Mouse (Mus musculus): ENCODE results near the gene Bahcc1.
A peak's percentile ranks its signal among the peaks of the same experiment; 100 is the strongest.

Gene Bahcc1

DNA sequence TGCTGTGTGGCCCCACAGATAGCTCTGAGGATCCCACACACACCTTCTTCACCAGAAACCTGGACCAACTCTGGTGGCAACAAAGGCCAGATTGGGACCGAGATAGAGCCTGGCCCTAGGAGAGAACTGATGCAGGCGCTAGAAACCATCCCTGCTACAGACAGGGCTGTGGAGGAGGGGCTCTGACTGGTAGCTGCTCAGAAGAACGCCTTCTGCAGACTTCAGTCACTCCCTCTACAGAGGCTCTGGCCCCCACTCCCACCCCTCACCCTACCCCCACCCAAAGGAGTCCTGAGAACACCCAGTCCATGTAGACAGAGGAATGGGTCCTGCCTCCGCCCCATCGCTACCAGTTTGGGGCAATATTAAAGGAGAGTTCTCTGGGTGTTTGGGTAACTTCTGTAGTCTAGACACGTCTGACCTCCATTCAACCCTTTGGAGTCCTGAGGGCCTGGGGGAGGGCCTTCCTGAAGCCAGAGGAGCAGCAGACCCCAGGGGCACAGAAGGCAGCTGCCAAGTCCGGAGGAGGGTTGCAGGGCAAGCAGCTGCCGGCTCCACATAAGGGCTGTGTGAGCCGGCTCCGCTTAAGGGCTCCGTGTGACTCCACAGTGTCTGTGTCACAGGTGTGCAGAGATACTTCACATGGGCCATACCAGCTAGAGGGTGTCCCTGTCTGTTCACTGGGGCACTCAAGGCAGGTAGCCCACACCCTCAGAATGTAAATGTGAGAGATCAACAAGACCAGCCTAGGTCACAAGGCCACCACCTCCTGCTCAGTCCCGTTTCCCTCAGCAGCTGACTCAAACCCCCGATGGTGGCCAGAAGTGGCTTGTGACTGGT lies 63.8 kb downstream of the Bahcc1 start:
- DNase-seq (ENCODE audit: low spot score in 2 of 2), result no peak

DNA sequence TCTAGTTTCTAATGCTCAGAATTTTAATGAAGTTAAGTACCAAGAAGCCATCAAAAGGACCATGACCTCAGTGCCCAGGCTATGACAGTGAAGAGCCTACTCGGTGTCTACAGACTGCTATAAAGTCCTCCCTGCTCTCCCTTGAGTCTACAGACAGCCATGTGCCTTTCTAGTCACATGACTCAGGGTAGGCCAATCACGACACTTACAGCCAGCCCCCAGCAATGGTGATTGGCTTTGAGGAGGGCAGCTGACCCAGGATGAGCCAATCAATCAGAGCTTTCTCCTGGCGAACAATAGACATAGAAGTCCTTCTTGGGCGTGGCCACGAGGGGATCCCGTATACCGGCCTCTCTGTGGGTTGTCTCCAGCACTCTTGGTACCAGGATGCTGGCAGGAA lies 65.0 kb downstream of the Bahcc1 start:
- no peak for DNase-seq (ENCODE audit: low spot score in 2 of 2)

DNA sequence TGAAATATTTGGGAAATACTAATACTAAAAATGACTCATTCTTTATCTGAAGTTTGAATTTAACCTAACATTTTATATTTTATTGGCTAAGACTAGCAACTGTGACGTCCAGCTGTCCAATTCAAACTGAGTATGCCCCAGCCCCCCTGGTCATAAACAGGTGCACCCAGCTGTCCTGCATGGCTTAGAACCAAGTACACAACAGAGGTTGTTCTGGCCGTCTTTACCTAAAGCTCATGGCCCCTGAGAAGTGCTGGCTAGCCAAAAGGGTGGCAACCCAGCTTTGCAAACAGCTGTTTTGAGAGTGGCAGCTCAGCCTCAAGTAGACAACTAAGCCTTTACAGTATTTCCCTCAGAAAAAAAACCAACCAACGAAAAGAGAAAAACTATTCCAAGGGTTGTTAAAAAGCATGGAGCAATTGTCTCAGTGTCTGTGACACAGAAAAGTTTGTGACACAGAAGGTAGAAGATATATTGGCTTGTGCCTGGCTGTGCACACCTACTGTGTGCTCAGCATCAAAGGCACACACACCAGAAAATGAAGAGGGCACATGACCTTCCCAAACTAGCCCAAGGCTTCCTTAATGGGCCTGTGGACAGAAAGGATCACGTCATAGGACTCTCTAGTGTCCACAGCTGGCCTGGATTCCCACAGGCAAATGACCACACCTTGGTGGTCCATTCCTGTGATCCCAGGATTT lies 65.8 kb downstream of the Bahcc1 start:
- no peak for DNase-seq (ENCODE audit: low spot score in 2 of 2)

DNA sequence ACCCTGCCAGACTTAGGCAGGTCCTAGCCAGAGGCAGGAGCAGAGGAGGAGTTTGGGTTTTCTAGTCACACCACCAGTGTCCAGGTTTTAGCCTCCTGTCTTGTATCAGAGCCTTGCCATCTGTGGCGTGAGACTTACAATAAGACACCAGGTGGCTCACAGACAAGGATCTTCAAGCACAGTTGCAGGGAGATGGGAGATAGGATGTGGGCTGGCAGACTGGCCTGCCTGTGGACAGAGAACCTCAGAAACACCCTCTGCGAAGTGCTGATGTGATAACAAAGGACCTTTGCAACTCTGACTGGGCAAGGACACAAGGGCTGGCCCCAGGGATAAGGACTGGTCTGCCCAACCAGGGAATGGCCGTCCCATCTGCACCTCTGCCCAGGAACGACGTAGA lies 66.7 kb downstream of the Bahcc1 start:
- DNase-seq (ENCODE audit: low spot score in 2 of 2), result no peak

DNA sequence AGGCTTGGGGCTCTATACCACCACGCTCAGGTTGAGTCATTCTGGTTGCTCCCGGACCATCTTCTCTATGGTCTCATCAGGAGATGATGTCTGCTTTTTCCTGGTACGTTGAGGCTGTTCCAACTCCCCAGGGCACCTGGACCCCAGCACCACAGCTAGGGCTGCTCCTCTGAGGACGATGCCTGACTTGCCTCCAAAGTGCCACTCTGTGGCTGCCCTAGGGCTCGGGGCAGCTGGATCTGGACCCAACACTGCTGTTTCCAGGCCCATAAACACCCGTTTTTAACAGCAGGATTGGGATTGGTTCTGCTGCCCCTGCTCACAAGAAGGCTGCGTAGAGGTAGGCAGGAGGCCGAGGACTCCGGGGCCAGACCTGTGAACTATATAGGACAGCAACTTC lies 70.4 kb downstream of the Bahcc1 start:
- no peak for DNase-seq (ENCODE audit: low spot score in 2 of 2)

DNA sequence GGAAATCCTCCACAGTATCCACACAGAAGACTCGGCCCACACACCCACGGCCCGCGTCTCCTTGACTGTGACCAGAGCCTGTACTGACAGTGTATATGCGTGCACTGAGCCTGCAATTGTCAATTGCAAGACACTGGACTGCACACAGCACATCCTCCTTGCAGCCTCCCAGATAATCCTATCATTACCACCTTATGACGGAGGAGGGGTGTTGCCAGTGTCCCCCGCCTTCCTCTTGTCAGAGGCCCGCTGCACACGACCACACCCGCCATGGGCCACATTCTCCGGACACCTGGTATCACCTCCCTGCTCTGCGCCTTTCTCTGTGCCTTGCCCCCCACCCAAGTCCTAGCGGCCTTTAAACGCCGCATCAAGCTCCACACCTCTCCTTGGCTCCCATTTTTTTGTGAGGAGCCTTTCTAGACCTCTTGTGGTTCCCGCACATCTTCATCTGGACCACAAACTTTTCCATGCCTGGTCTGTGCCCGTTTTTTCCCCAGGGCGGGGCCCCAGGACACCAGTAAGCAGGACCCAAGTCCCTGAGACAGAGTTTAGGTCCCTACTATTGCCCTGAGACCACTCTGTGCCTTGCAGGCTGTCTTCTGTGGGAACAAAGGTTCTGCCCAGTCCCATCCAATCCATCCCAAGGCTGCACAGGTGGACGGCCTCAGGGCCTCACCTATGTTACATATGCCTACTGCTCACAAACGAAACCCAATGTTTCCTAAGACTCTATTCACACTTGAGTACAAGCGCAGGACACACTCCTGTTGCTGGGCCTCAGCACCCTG lies 71.0 kb downstream of the Bahcc1 start:
- DNase-seq (ENCODE audit: low spot score in 2 of 2), result no peak

DNA sequence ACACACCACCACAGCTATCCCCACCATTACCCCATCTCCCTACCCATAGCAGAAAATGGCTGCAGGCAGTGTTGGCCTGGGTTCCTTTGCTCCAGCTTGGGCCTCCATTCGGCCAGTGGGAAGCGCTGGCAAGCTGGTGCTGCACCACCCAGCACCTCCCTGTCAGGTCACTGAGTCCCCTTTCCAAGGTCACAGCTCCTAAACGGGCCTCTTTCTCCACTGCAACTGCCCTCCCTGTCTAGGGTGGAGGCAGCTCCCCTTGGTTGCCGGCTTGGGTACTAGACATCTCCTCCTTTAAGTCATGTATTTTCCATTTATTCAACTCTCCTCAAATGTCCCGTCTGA lies 71.6 kb downstream of the Bahcc1 start:
- DNase-seq (ENCODE audit: low spot score in 2 of 2), result no peak

DNA sequence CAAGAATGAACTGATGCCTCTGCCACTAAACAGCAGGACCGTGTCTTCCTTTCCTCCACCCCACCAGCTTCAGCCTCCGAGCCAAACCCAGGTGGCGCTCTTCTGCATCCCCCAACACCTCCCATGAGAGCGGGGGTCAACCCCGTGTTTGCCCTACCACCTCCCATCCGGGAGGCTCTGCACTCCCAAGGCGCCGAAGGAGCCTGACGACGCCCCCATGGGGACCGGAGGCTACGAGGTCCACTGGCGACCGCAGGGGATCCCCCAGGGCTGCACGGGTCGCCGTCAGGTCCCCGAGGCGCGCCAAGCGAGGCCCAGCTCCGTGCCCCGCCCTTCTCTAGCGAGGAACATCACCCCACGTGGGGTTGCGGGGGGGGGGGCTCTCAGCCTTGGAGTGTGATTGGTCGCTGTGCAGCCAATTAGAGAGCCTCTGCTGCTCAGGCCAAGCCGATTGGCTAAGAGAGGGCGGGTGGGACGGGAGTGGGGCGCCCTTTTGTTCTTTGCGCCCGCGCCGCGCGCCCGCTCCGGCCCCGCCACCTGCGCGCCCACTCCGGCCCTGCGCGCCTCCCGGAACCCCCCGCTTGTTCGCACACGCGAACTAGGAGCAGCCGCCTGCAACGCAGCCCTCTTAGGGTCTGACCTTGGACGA lies 72.3 kb downstream of the Bahcc1 start:
- peak; percentile 72 to 77 for DNase-seq (ENCODE audit: low spot score in 2 of 2)

DNA sequence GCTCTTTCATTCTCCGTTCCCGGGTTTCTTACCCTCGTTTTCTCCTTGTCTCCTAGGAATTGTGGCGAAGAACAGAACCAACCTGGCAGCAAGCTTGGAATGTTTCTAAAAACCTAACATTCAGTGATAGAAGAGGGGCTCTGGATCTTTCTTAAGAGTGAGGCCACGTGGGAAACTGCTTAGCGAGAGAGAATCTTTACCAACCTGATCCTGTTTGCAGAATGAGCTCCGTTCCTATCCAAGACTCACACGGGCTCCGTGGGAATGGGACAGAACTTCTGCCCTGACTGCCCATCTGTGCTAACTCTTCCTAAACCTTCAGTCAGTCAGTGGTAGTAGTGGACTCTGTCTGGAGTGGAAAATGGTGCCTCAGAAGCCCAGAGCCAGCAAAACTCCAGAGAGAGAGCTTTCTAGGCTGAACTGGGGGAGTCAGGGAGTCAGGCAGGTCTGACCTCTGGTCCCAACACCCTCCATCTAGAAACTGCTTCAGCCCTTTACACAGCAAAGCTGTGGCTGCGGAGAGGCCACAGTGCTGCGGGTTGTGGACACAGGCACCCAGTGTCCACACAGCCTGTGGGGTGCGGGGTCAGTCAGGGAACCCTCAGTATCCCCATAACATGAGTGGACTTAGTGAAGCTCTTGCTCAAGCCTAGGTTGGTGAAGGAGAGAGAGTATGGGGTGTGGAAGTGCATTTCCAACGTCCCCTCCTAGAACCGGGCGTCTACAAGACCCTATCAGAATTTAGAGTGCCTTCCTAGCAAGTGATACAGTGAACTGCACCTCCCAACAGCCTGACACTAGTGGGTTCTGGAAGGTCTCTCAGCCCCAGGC lies 73.0 kb downstream of the Bahcc1 start:
- DNase-seq (ENCODE audit: low spot score in 2 of 2), result no peak

DNA sequence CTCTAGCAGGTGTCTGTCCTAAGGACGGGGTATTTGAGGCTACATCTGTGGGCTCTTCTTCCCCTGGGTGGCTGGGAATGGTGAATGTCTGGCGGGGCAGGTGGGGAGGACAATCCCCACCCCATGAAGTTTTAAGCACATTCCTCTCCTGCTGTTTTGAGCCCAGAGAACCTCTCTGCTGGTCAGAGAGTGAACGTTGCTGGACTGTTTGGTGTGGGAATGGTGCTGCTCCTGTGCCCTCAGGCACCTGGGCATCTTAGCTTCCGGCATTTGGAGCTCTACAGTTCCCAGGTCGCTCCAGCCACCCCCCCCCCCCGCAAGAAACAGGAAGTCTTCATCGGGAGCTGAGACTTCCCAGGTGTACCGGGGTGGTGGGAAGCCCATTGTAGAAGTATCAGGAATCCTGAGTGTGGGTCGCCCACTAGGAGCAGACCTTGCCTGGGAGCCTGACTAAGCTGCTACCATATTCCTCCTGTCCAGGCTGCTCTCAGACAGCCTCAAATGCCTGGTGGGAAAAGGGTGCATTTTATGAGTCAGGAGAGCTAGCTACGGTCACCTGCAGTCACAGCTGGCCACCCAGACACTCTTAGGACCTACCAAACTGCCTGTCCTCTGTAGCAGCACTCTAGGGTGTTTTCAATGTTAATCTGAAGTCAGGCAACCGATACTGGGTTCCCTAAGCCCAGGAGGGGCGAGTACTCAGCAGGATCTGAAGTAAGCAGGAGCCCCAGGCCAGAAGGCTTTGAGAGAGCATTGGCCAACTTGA lies 73.8 kb downstream of the Bahcc1 start:
- no peak for DNase-seq (ENCODE audit: low spot score in 2 of 2)

DNA sequence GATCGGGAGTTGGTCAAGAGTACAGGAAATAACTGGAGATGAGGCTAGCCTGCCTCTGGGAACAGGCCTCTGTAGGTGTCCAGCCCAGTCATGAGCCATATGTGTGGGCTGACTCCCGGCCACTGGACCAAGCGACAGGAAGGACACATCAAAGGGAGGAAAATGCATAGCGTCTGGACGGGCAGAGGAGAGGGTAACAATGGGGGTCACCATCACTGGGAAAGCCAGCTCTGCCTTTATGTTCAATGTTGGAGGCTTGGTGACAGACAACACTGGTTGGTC lies 74.3 kb downstream of the Bahcc1 start:
- DNase-seq (ENCODE audit: low spot score in 2 of 2), result no peak

DNA sequence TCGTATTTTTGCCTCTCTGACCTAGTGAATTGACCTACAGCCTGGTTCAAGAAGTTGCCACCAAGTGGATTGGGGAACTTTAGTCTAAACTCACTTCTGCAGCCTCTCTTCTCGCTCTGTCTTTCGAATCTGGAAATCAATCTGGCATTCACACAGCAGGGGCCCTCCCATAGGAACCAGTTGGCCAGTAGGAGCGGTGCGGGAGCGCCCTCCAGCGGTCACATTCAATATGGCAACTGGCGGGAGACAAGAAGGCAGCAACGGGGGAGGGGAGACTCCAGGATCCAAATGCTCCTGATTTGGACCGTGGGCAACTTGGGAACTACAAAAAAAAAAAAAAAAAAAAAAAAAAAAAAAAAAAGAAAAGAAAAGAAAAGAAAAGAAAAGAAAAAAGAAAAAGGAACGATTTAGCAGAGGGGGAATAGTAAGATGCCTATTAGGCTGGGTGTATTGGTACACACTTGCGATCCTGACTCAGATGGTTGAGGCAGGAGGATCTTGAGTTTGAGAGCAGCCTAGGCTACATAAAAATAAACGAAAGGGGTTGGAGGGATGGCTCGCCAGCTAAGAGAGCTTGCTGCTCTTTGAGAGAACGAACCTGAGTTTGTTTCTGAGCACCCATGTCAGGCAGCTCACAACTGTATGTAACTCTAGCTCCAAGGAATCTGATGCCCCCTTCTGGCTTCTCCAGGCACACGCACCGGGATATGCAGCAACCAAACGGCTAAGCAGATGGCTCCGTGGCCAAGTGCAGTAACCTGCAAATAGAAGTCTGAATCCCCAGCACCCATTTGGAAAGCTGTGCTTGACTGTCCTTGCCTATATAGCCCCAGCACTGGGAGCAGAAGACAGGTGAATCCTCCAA lies 75.1 kb downstream of the Bahcc1 start:
- peak; percentile 96 to 97 for DNase-seq (ENCODE audit: low spot score in 2 of 2)

DNA sequence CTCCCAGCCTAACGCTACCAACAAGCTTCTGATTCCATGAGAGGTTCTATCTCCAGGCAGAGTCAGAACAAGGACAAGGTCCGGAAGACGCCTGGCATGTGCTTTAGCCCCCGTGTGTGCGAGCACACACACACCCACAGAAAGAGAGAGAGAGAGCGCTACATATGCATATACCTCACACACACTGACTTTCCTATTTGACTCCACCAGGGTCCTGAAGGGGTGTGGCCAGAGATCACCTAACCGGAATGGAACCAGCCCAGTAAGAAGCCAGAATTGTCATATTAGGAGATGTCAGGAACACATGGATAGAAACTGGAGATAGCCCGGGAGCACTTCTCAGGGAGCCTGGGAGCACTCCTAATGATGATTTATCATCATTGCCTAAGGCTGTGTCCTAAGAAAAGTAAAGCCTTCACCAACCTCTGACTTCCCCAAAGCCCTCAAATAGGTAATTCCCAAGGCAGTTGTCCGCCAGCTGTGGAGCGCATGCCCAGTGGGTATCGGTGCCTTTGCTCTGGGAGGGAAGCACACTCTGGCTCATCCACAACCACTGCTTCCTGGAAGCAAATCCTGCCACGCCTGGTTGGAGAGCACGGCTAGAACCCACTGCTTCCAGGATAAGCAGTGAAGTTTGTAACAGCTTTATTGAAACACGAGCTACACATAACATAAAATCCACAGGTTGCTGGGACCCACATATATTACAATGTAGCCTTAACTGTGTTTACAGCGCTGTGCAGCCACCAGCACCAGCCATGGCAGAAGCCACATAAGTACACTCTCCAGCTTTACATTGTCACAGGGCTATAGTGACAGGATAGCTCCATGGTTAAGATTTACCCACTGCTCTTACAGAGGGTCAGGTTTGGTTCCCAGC lies 75.9 kb downstream of the Bahcc1 start:
- no peak for DNase-seq (ENCODE audit: low spot score in 2 of 2)

DNA sequence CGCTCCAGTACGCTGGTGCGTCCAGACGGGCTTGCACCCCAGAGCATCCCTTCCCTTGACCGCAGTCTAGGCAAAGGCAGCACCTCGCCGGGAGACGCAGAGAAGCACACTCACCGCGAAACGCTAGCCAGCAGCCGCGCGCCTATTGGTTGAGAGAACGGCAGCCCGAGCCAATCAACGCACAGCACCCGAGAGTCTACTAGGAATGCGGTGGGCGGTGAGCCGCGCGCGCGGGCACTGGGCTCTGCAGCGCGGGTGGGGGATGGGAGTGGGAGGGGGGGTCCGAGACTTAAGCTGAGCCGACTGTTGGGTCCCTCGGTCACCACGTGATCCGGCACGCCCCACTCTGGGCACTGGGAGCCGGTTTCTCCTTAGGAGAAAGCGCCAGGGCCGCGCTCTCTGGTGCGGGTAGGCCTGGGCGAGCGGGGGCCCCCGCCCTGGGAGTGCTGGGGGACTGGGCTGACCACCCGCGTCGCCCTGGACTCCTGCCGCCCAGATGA lies 78.1 kb downstream of the Bahcc1 start:
- peak; percentile 92 to 95 for DNase-seq (ENCODE audit: low spot score in 2 of 2)

DNA sequence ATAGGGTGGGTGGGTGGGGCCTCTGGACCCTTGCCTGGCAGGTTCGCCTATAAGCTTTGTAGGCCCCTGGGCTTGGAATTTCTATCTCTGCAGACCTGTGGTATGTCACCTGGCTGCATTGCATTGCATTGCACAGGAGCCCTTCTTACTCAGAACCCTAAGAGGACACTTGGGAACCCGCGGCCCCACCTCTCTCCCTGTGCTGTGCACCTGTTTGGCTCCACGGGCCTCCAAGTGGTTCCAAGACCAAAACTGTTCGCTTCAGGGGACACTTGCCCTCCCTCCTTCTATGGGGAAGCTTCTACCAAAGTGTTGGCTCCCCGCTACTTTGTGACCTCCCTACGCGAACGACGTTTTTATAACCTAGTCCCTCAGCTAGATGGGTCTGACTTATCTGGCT lies 78.8 kb downstream of the Bahcc1 start:
- no peak for DNase-seq (ENCODE audit: low spot score in 2 of 2)

DNA sequence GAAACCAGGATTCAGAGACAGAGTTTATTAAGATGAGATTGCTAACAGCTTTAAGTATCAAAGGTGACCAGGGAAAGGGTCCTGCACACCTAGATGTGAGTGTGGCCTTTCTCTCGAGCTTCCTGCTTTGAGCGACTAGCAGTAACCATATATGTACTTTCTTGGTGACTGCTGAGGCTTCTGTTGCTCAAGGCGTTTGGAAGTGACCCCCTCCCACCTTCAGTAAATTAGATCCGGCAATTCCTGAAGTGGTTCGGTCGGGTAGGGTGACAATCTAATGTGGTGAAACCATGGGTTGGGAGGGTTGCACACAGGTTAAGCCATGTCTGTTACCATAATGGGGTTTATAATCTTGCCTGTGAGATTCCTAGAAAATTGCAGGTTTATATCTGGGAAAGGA lies 79.3 kb downstream of the Bahcc1 start:
- DNase-seq (ENCODE audit: low spot score in 2 of 2), result no peak

DNA sequence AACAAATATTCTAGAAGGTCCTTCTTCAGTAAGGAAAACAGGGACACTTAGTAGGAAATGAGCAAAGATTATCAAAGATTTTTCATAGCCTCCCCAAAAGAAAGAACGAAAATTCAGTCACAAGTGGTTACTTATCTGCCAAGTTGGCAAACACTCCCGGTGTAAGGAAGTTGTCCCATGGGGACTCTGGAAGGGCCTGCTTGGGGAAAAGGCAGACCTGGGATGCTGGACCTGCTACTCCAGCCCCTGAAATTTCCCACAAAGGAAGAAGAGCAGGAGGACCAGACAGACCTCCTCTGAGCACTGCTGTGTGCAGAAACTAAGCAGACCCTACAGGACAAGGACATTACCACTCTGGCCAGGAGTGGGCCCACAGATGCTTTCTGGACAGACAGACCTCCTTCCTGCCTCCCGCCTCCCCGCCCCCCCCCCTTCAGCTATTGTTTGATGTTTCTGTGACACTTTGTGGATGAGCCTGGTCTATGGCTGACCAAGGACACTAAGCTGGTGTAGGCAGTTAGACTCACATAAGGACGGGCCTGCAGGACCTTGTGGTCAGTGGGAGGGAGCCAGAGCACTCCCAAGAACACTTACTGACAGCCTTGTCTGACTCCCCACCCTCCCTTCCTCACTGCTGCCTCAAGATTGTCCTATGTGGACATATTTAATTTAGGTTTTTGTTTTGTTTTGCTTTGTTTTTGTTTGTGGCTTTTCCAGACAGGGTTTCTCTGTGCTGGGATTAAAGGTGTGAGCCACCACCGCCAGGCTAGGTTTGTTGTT lies 81.3 kb downstream of the Bahcc1 start:
- no peak for DNase-seq (ENCODE audit: low spot score in 2 of 2)
